Mouse (Mus musculus) lung, adult 10 weeks (tissue): ENCODE data around the gene Egfl7. TPM values are rescaled to one million over a fixed set of nuclear protein-coding genes. Genes with fewer than 3 reads are reported as not detected.

Source experiments
- polyA plus RNA-seq: library from polyadenylated mRNA; stranded (reverse); fragments of 350-450 nt; fragmentation: Illumina TruSeq; extraction: RNeasy Lipid Tissue Mini Kit (QIAGEN cat#74804); gene quantifications from one replicate; pipeline ENCODE4 v1.2.3, GENCODE M21; 2014; ENCODE audit warnings: low read depth, low replicate concordance; ENCODE audit not compliant: insufficient read depth

Egfl7 gene
- 820 TPM for polyA plus RNA-seq

DNA sequence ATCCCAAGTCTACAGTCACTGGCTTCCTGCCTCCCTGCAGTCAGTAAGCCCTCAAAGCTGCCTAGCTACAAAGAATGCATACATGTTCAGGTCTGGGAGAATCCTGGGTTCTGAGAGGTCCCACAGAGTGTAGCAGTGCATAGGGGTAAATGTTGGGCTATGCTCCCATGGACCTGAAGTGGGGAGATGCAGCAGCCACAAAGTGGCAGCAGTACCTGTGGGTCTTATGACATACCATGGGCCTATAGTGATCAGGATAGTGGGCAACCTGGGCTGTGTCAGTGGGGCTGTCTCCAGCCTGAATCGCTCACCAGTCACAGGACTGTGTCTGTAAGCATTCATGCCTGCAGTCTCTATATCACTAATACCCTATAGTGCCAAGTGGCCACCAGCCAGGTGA, at the start of gene Egfl7:
Gene Egfl7, plus strand, starts transcription at position 301 of the 400 bp plus-strand sequence.

DNA sequence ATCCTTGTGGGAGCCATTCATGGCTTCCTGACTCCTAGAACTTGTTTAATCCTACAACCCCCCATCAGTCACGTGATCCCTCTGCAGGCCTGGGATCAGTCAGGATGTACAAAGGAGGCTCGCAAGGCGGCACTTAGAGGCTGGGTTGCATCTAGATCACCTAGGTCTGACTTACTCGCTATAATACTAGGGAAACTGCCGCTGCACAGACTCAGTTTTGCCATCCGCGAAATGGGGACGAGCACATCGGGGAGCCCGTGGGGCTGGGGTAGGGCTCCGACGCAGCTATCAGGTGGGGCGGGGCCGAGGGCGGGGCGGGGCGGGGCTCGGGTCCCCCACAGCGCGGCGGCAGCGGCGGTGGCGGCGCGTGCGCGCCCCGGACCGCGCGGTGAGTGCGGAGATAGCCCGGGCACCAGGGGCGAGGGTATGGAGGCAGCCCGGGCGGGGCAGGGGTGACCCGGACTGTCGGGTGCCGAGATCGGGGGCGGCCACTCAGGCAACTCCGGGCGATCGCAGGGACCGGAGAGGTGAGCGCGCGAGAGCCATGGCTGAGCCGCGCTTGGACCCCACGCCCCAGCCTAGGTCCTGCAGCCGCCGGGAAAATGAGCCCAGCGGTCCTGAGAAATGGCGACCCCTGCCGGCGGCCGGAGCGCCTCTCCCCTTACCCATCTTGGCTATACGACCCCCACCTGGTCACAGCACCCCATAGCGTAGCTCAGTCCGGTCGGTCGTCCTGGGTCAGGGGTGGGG, 6.7 kb downstream of the Egfl7 start, which contains the start of gene Gm20532:
Gene Gm20532, plus strand, starts transcription at position 346 of the 750 bp plus-strand sequence.

GRCm38 (mm10) chr2:26603720-26604671, 24.2 kb downstream of the Egfl7 start, which contains the start of gene Agpat2:
Gene Agpat2 (minus strand): TSS chr2:26604417.

GRCm38 (mm10) chr2:26627921-26628739, 48.3 kb downstream of the Egfl7 start, which contains the start of gene Fam69b:
Gene Fam69b (plus strand): TSS chr2:26628457.

Other genes with a start within 250 kb of the Egfl7 start
- 10.7 TPM for gene Dnlz, start 227.9 kb upstream of the Egfl7 start, polyA plus RNA-seq
- 13.2 TPM for gene Card9, start 219.1 kb upstream of the Egfl7 start, polyA plus RNA-seq
- 7.8 TPM for gene Snapc4, start 199.4 kb upstream of the Egfl7 start, polyA plus RNA-seq
- 49.5 TPM for gene Entr1, start 190.7 kb upstream of the Egfl7 start, polyA plus RNA-seq
- 22.6 TPM for gene Pmpca, start 190.7 kb upstream of the Egfl7 start, polyA plus RNA-seq
- gene Inpp5e, start 170.8 kb upstream of the Egfl7 start, polyA plus RNA-seq, result 7.1 TPM
- 13.3 TPM for gene Sec16a, start 134.8 kb upstream of the Egfl7 start, polyA plus RNA-seq
- gene Notch1, start 63.4 kb upstream of the Egfl7 start, polyA plus RNA-seq, result 14.9 TPM
- gene Gm20532, start 6.6 kb downstream of the Egfl7 start, polyA plus RNA-seq, result not detected
- gene Agpat2, start 24.4 kb downstream of the Egfl7 start, polyA plus RNA-seq, result 51.3 TPM
- gene Fam69b, start 48.4 kb downstream of the Egfl7 start, polyA plus RNA-seq, result 6.8 TPM
- 0.58 TPM for gene Lcn4, start 91.3 kb downstream of the Egfl7 start, polyA plus RNA-seq